Mouse (Mus musculus) liver, embryonic 14.5 days (tissue): Measurements from ENCODE around the gene Hdac4.

Source experiments
- CTCF ChIP-seq: IDR thresholded peaks from 2 replicates; pipeline ENCODE4 v1.5.1; 2016; ENCODE audit warnings: antibody characterized with exemption, low read depth, control low read depth
- EP300 ChIP-seq: IDR thresholded peaks from 2 replicates; pipeline ENCODE4 v1.6.1; 2016; ENCODE audit warnings: antibody characterized with exemption, low read depth

GRCm38 (mm10) chr1:91956229-91956628, 239.3 kb downstream of the Hdac4 start:
- TF ChIP-seq CTCF (no peak), EP300 (no peak)
